In the genomic region with DNA sequence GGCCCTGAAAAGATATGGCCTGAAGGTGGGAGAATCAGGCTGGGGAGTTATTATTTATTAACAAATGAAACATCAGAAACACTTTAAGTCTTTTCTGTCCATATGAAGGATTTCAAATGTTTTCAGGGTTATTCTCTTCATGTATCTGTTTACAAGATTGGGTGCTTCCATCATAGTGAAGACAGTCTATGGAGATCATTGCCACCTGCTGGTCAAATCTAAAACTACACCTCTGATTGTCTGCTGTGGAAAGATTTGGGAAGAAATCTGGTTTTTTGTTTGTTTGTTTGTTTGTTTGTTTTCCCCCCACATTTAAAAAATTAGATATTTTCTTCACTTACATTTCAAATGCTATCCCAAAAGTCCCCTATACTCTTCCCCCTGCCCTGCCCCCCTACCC, we compare ENCODE assay signal across 9 mouse cellular contexts. TPM values are rescaled to one million over a fixed set of nuclear protein-coding genes. Genes with fewer than 3 reads are reported as not detected.
A peak's percentile ranks its signal among the peaks of the same experiment; 100 is the strongest.
DNase-seq lines count a peak whose midpoint lies in the region; ATAC-seq and TF ChIP-seq lines count a peak whose summit lies in the region.
"Had no signal": no experiment of that assay in that cellular context is flagged by ENCODE, and none has a peak within 500 bp of the region (broad histone marks: within the 10 kb centered on the region; RNA-seq: fewer than 3 reads in every experiment).

No protein-coding gene starts in this region.

- no peak overlapping the region for H3K4me3 ChIP-seq in forebrain, postnatal 0 days (ENCODE audit: low read depth, low read length)
- no peak overlapping the region for H3K4me3 ChIP-seq in forebrain, embryonic 10.5 days
- H3K4me3 ChIP-seq in midbrain, postnatal 0 days (ENCODE audit: low read depth, low read length), result no peak overlapping the region
- no peak overlapping the region for H3K4me3 ChIP-seq in midbrain, embryonic 15.5 days
- H3K4me3 ChIP-seq: stomach, embryonic 15.5 days had no signal

- no peak overlapping the region for H3K9ac ChIP-seq in forebrain, postnatal 0 days
- H3K9ac ChIP-seq in midbrain, postnatal 0 days (replicated peaks; ENCODE audit: low read length, poor library complexity, severe bottlenecking), result no peak overlapping the region
- no peak overlapping the region for H3K9ac ChIP-seq in midbrain, embryonic 15.5 days
- H3K9ac ChIP-seq: stomach, embryonic 15.5 days had no signal

- no peak overlapping the region for H3K27ac ChIP-seq in forebrain, postnatal 0 days (ENCODE audit: low read depth, low read length)
- no peak overlapping the region for H3K27ac ChIP-seq in forebrain, embryonic 10.5 days
- H3K27ac ChIP-seq in midbrain, postnatal 0 days (ENCODE audit: low read depth, low read length), result no peak overlapping the region
- no peak overlapping the region for H3K27ac ChIP-seq in midbrain, embryonic 15.5 days
- H3K27ac ChIP-seq: stomach, embryonic 15.5 days had no signal

- no peaks in the 10 kb centered on the region for H3K9me3 ChIP-seq in forebrain, postnatal 0 days (ENCODE audit: low read length)
- H3K9me3 ChIP-seq in forebrain, embryonic 10.5 days, result no peaks in the 10 kb centered on the region
- H3K9me3 ChIP-seq in midbrain, postnatal 0 days (ENCODE audit: low read length), result no peaks in the 10 kb centered on the region
- no peaks in the 10 kb centered on the region for H3K9me3 ChIP-seq in midbrain, embryonic 15.5 days
- H3K9me3 ChIP-seq: stomach, embryonic 15.5 days had no signal

- peak; percentile 66 for DNase-seq in forebrain, postnatal 0 days
- no peak for DNase-seq in forebrain, embryonic 10.5 days (ENCODE audit: extremely low spot score, low spot score)
- DNase-seq in midbrain, postnatal 0 days (ENCODE audit: low spot score), result peak; percentile 64
- peak; percentile 43 for DNase-seq in brain, adult 2 months (ENCODE audit: low read depth, low spot score)
- peak; percentile 71 for DNase-seq in lung, postnatal 36 days

- no peak; the same call in 1 of the 2 replicates for ATAC-seq in forebrain, postnatal 0 days
- ATAC-seq in midbrain, postnatal 0 days (ENCODE audit: low FRiP score), result no peak
- no peak for ATAC-seq in midbrain, embryonic 15.5 days (replicated peaks)
- ATAC-seq in inflammation-experienced regulatory T-cells, adult 6 months, result peak; percentile 67
- ATAC-seq in activated CD4-positive, CD25-positive, alpha-beta regulatory T cell, adult 4 months, result no peak

- H3K4me1 ChIP-seq in forebrain, postnatal 0 days (ENCODE audit: insufficient read depth), result no peaks in the 10 kb centered on the region
- H3K4me1 ChIP-seq in forebrain, embryonic 10.5 days, result no peaks in the 10 kb centered on the region
- no peaks in the 10 kb centered on the region for H3K4me1 ChIP-seq in midbrain, postnatal 0 days (ENCODE audit: insufficient read depth, low read length)
- H3K4me1 ChIP-seq in midbrain, embryonic 15.5 days, result no peaks in the 10 kb centered on the region
- H3K4me1 ChIP-seq: stomach, embryonic 15.5 days had no signal

- TF ChIP-seq CTCF in forebrain, postnatal 0 days (IDR thresholded peaks at IDR 0.05; ENCODE audit: low read depth), result peak; percentile 60
- peak; percentile 71 for TF ChIP-seq CTCF in midbrain, postnatal 0 days (IDR thresholded peaks at IDR 0.05)

- no peaks in the 10 kb centered on the region for H3K27me3 ChIP-seq in forebrain, postnatal 0 days (ENCODE audit: insufficient read depth, low read length)
- peaks cover 23% of the 10 kb centered on the region for H3K27me3 ChIP-seq in forebrain, embryonic 10.5 days (ENCODE audit: poor library complexity, severe bottlenecking)
- H3K27me3 ChIP-seq in midbrain, postnatal 0 days (ENCODE audit: insufficient read depth, low read length), result no peaks in the 10 kb centered on the region
- no peaks in the 10 kb centered on the region for H3K27me3 ChIP-seq in midbrain, embryonic 15.5 days (replicated peaks)
- H3K27me3 ChIP-seq: stomach, embryonic 15.5 days had no signal

- H3K36me3 ChIP-seq in forebrain, postnatal 0 days (ENCODE audit: insufficient read depth), result no peaks in the 10 kb centered on the region
- no peaks in the 10 kb centered on the region for H3K36me3 ChIP-seq in forebrain, embryonic 10.5 days (replicated peaks)
- H3K36me3 ChIP-seq in midbrain, postnatal 0 days (ENCODE audit: insufficient read depth, low read length), result no peaks in the 10 kb centered on the region
- no peaks in the 10 kb centered on the region for H3K36me3 ChIP-seq in midbrain, embryonic 15.5 days (replicated peaks)
- H3K36me3 ChIP-seq: stomach, embryonic 15.5 days had no signal

- no peak overlapping the region for H3K4me2 ChIP-seq in forebrain, postnatal 0 days (ENCODE audit: low read depth)
- H3K4me2 ChIP-seq in midbrain, postnatal 0 days (ENCODE audit: low read depth, low read length, poor library complexity, severe bottlenecking), result no peak overlapping the region
- no peak overlapping the region for H3K4me2 ChIP-seq in midbrain, embryonic 15.5 days
- H3K4me2 ChIP-seq: stomach, embryonic 15.5 days had no signal

RNA-seq across cellular contexts. Expression of a gene that starts 39.5 kb away (rescaled TPM):
- total RNA-seq in forebrain, postnatal 0 days (2014; rRNA removed), result 0.15 and 0.24 TPM in 2 replicates
- 0.13 and 0.28 TPM in 2 replicates for polyA plus RNA-seq in forebrain, postnatal 0 days (2015; fragmentation: Nextera tagmentation; extraction: Ambion mirVana)
- 0.23 and 0.48 TPM in 2 replicates for polyA plus RNA-seq in forebrain, embryonic 10.5 days (2016; fragmentation: Nextera tagmentation; extraction: Ambion mirVana)
- 0.11 TPM in 1 of 2 replicates, not detected in the other for total RNA-seq in midbrain, postnatal 0 days (2014; rRNA removed)
- polyA plus RNA-seq in midbrain, postnatal 0 days (2015; fragmentation: Nextera tagmentation; extraction: Ambion mirVana), result 0.19 and 0.43 TPM in 2 replicates
- polyA plus RNA-seq in midbrain, embryonic 15.5 days (2015; fragmentation: Nextera tagmentation; extraction: Ambion mirVana), result 0.25 and 0.29 TPM in 2 replicates
- polyA plus RNA-seq in inflammation-experienced regulatory T-cells, adult 6 months (2017; shearing (Covaris generic)), result under 1 TPM; 0.24 to 0.55 (median 0.49) TPM
- under 1 TPM in 1 of 2 experiments, not detected in 1; 0.25 TPM for polyA plus RNA-seq in activated CD4-positive, CD25-positive, alpha-beta regulatory T cell, adult 4 months (2017; shearing (Covaris generic))
